Mouse (Mus musculus) cerebellum, postnatal 36 days (tissue): ENCODE data around the gene Lhx2.

Experiments used
- DNase-seq, 2 experiments: peaks; one replicate each; pipeline ENCODE4 v3.0.0; 2021 to 2022; ENCODE audit warnings: mixed read lengths in 2 of 2

The Lhx2 gene

GRCm38 (mm10) chr2:38367023-38367422 lies 27.9 kb downstream of the Lhx2 start:
- DNase-seq, result no peak

GRCm38 (mm10) chr2:38367852-38368251 lies 28.8 kb downstream of the Lhx2 start:
- no peak for DNase-seq

GRCm38 (mm10) chr2:38368746-38369330 lies 29.8 kb downstream of the Lhx2 start:
- no peak for DNase-seq

- DNase-seq, result peak; percentile 67 to 69
Measured at GRCm38 (mm10) chr2:38375606-38376304, 36.7 kb downstream of the Lhx2 start.

- peak; percentile 25 to 31 for DNase-seq
Measured at GRCm38 (mm10) chr2:38377254-38377653, 38.2 kb downstream of the Lhx2 start.

- no peak for DNase-seq
Measured at GRCm38 (mm10) chr2:38378346-38378745, 39.3 kb downstream of the Lhx2 start.

GRCm38 (mm10) chr2:38378849-38379545 lies 39.9 kb downstream of the Lhx2 start:
- peak; percentile 77 to 79 for DNase-seq

- peak in 1 of 2 experiments; percentile 73 for DNase-seq
Measured at GRCm38 (mm10) chr2:38379546-38379870, 40.4 kb downstream of the Lhx2 start.

- DNase-seq, result no peak
Measured at GRCm38 (mm10) chr2:38380136-38381083, 41.3 kb downstream of the Lhx2 start.

- no peak for DNase-seq
Measured at GRCm38 (mm10) chr2:38387568-38388262, 48.6 kb downstream of the Lhx2 start.

GRCm38 (mm10) chr2:38394977-38395868 lies 56.1 kb downstream of the Lhx2 start:
- DNase-seq, result no peak

GRCm38 (mm10) chr2:38395869-38396236 lies 56.8 kb downstream of the Lhx2 start:
- DNase-seq, result no peak

- no peak for DNase-seq
Measured at GRCm38 (mm10) chr2:38397306-38397705, 58.2 kb downstream of the Lhx2 start.

GRCm38 (mm10) chr2:38397882-38398281 lies 58.8 kb downstream of the Lhx2 start:
- no peak for DNase-seq

- no peak for DNase-seq
Measured at GRCm38 (mm10) chr2:38402611-38403010, 63.5 kb downstream of the Lhx2 start.

- DNase-seq, result no peak
Measured at GRCm38 (mm10) chr2:38403231-38403630, 64.2 kb downstream of the Lhx2 start.

- DNase-seq, result no peak
Measured at GRCm38 (mm10) chr2:38404007-38404596, 65.0 kb downstream of the Lhx2 start.

GRCm38 (mm10) chr2:38405356-38405755 lies 66.3 kb downstream of the Lhx2 start:
- DNase-seq, result no peak

GRCm38 (mm10) chr2:38409309-38409708 lies 70.2 kb downstream of the Lhx2 start:
- DNase-seq, result no peak

GRCm38 (mm10) chr2:38410227-38410626 lies 71.1 kb downstream of the Lhx2 start:
- no peak for DNase-seq
